Mouse (Mus musculus): ENCODE measurements around the gene Tmc8.

Tmc8 gene

GRCm38 (mm10) chr11:117781993-117782704 lies at the start of gene Tmc8, which contains the start of gene Tmc6:
Gene Tmc8, plus strand, starts transcription at chr11:117782076.
Gene Tmc6, minus strand, starts transcription at chr11:117782198.
- ATAC-seq (ENCODE audit: insufficient number of reproducible peaks, low FRiP score, low TSS enrichment), result no peak

GRCm38 (mm10) chr11:117736037-117736689 lies 45.7 kb upstream of the Tmc8 start:
- no peak for ATAC-seq (ENCODE audit: insufficient number of reproducible peaks, low FRiP score, low TSS enrichment)

DNA sequence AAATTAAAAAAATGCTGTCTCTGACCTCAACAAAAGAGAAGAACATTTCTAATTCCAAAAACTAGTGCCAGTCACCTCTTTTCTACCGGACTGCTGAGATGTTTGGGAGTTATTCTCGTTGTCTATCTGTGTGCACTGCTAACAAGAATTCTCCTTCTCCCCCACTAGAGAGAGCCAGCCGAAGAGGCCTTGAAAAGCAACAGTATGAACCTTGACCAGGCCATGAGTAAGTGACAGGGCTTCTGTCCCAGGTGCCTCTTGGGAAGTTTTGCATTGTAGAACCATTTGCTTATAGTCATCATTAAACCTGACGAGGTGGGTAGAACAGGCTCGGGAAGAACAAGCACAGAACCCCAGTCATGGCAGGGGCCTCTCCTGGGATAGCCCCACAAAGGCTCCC lies 43.8 kb upstream of the Tmc8 start:
- ATAC-seq (ENCODE audit: insufficient number of reproducible peaks, low FRiP score, low TSS enrichment), result no peak

- ATAC-seq (ENCODE audit: insufficient number of reproducible peaks, low FRiP score, low TSS enrichment), result no peak
Observed at GRCm38 (mm10) chr11:117741128-117741527, 40.7 kb upstream of the Tmc8 start.

DNA sequence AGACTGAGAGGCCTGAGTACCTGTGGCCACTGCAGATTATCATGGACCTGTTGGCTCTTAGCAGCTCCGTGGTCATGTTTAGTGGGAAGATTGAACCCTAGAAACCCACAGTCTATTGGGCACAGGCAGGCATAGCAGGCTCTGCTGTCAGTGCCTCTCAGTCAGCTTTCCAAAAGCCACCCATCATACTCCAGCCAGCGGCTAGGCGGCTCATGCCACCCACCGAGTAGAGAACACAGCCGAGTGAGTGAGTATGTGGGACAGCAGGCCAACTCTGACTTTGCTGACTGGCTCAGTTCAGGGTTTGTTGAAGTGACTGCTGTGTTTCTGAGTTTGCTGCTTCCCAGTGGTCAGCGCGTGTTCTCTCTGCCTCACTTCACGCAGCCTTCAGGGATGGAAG lies 39.6 kb upstream of the Tmc8 start:
- ATAC-seq (ENCODE audit: insufficient number of reproducible peaks, low FRiP score, low TSS enrichment), result no peak

GRCm38 (mm10) chr11:117742715-117743114 lies 39.2 kb upstream of the Tmc8 start:
- no peak for ATAC-seq (ENCODE audit: insufficient number of reproducible peaks, low FRiP score, low TSS enrichment)

DNA sequence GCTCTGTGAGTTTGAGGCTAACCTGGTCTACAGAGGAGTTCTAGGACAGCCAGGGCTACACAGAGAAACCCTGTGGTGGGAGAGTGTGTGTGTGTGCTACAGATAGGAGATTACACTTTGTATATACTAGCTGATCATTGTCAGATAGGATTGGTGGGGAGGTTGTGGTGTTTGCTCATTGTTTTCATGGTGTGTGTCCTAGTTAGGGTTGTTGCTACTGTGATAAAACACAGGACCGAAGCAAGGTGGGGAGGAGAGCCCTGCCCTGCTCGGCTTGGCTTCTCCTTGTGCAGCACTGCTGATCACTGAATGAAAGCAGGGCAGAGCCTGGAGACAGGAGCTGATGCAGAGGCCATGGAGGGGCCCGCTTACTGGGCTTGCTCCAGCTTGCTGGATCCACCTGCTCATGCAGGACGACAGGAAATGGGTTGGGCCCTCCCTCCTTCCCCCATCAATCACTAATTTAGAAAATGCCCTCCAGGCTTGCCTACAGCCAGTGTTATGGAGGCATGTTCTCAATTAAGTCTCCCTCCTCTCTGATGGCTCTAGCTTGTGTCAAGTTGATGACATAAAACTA lies 38.3 kb upstream of the Tmc8 start:
- ATAC-seq (ENCODE audit: insufficient number of reproducible peaks, low FRiP score, low TSS enrichment), result no peak

GRCm38 (mm10) chr11:117748628-117749027 lies 33.2 kb upstream of the Tmc8 start:
- no peak for ATAC-seq (ENCODE audit: insufficient number of reproducible peaks, low FRiP score, low TSS enrichment)

GRCm38 (mm10) chr11:117749414-117749813 lies 32.5 kb upstream of the Tmc8 start:
- no peak; the same call in 1 of the 2 replicates for ATAC-seq (ENCODE audit: insufficient number of reproducible peaks, low FRiP score, low TSS enrichment)

GRCm38 (mm10) chr11:117751544-117751943 lies 30.3 kb upstream of the Tmc8 start:
- ATAC-seq (ENCODE audit: insufficient number of reproducible peaks, low FRiP score, low TSS enrichment), result no peak

- ATAC-seq (ENCODE audit: insufficient number of reproducible peaks, low FRiP score, low TSS enrichment), result no peak
Observed at GRCm38 (mm10) chr11:117755891-117756290, 26.0 kb upstream of the Tmc8 start.

DNA sequence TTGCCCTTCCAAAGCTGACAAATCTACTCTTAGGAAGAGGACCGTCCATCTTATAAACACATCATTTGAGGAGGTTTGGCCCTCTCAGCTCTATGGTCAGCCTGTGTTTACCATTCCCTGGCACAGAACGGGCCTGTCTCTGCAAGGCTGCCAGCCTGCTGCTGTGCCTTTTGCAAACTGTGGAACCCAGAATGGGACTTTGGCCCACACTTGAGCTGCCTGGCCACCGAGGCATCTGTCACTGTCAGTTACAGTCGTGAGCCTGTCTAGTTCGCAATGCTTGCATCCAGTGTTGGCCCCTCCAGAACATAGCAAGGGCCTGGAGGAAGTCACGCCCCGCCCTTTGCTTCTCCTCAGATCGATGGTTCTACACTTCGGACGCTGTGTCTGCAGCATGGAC lies 22.6 kb upstream of the Tmc8 start:
- no peak for ATAC-seq (ENCODE audit: insufficient number of reproducible peaks, low FRiP score, low TSS enrichment)

- no peak for ATAC-seq (ENCODE audit: insufficient number of reproducible peaks, low FRiP score, low TSS enrichment)
Observed at GRCm38 (mm10) chr11:117760374-117761119, 21.3 kb upstream of the Tmc8 start.

DNA sequence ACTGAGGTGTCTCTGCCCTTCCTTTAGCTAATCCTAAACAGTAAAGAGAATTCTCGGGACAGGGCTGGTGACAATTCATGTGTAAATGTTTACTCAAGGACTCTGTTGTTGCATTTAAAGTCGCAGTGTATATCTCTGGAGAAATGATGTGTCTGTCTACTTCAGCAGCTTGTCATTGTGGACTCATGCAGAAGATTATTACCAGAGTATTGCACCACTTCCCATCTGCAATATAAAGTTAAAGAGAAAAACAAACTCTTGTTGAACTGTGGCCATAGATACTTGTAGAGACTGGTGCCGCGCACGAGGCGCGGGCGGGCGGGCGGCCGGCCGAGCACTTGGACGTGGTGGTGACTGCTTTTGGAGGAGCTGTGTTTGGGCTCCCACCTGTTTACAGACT lies 20.1 kb upstream of the Tmc8 start:
- no peak for ATAC-seq (ENCODE audit: insufficient number of reproducible peaks, low FRiP score, low TSS enrichment)

- ATAC-seq (ENCODE audit: insufficient number of reproducible peaks, low FRiP score, low TSS enrichment), result no peak
Observed at GRCm38 (mm10) chr11:117762246-117762645, 19.6 kb upstream of the Tmc8 start.

DNA sequence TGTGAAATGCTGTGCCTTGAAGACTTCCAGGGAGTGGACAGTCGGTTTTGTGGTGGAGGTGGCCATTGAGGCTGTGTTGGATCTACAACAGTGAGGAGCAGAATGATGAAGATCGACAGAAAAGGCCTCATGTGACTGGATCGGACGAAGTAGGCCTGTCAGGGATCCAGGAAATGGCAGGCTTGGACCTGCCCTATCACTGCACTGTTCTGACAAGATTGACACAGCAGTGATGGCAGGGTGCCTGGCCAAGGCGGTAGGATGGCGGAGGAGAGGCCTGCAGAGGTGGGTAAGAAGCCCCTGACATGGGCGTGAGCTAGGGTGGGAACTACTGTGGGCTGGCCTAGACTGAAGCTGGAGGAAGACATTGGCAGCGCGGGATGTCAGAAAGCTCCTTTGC lies 17.6 kb upstream of the Tmc8 start:
- no peak for ATAC-seq (ENCODE audit: insufficient number of reproducible peaks, low FRiP score, low TSS enrichment)

- ATAC-seq (ENCODE audit: insufficient number of reproducible peaks, low FRiP score, low TSS enrichment), result no peak
Observed at GRCm38 (mm10) chr11:117765361-117765760, 16.5 kb upstream of the Tmc8 start.

DNA sequence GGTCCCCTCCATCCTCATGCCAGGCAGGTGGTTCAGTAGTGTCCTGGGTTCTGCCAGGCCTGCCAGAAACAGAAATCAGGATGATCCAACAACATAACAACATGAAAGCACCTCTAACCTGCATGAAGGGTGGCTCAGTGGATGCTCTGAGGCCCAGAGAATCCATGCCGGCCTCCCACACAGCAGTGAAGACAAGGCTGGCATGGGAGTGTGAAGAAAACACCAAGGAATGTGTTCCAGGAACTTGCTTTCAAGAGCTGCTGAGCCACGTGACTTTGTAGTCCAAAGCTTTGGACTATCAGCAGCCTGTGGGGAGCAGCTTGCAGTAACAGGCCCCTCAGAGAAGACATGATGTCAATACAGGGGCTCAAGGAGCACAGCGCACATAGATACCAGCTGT lies 15.6 kb upstream of the Tmc8 start:
- ATAC-seq (ENCODE audit: insufficient number of reproducible peaks, low FRiP score, low TSS enrichment), result no peak

- ATAC-seq (ENCODE audit: insufficient number of reproducible peaks, low FRiP score, low TSS enrichment), result no peak
Observed at GRCm38 (mm10) chr11:117768725-117769682, 12.9 kb upstream of the Tmc8 start.

DNA sequence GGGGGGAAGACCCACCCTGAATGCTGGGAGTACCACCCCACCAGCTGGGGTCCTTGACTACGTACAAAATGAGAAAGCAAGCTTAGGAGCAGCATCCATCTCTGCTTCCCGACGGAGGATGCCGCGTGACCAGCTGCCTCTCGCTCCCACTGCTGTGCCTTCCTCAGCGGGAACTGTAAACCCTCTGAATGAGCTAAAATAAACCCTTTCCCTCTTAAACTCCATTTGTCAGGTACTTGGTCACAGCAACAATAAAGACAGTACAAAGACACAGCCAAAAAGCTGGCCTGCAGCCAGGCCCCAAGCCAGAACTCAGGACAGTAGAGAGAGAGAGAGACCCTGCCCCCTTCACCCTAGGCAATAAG lies 12.2 kb upstream of the Tmc8 start:
- no peak for ATAC-seq (ENCODE audit: insufficient number of reproducible peaks, low FRiP score, low TSS enrichment)

Measured in cerebellum, adult (tissue).